Mouse (Mus musculus): ENCODE results near the gene Oxct2a. TPM values are rescaled to one million over a fixed set of nuclear protein-coding genes. Genes with fewer than 3 reads are reported as not detected.
A peak's percentile ranks its signal among the peaks of the same experiment; 100 is the strongest.
"Not testable (repeated sequence)": the region's sequence is repeated elsewhere in the genome, so short reads cannot be mapped to it uniquely, and the experiment has no call there.

Oxct2a gene
- polyA plus RNA-seq, 1 experiment from 2014 or later = not detected

- Histone ChIP-seq H3K9ac (no peak overlapping the region), H3K4me1 (no peaks in the 10 kb centered on the region), H3K9me3 (no peaks in the 10 kb centered on the region), H3K4me3 (no peak overlapping the region), H3K27ac (no peak overlapping the region), H3K27me3 (no peaks in the 10 kb centered on the region), H3K36me3 (peaks cover 94% of the 10 kb centered on the region), H3K4me2 (no peak overlapping the region)
- WGBS = 87% methylated on average over 7 of the region's 7 CpGs
- no peak for ATAC-seq (ENCODE audit: borderline replicate concordance, extremely low read depth, low FRiP score, low TSS enrichment)
These were observed 30.4 kb downstream of the Oxct2a start for GRCm38 (mm10) chr4:123292989-123293388.

GRCm38 (mm10) chr4:123292390-123292789 is 31.0 kb downstream of the Oxct2a start:
- Histone ChIP-seq H3K36me3 (peaks cover 95% of the 10 kb centered on the region), H3K4me1 (no peaks in the 10 kb centered on the region), H3K27ac (no peak overlapping the region), H3K4me2 (no peak overlapping the region), H3K9ac (no peak overlapping the region), H3K9me3 (no peaks in the 10 kb centered on the region), H3K27me3 (no peaks in the 10 kb centered on the region), H3K4me3 (no peak overlapping the region)
- ATAC-seq (ENCODE audit: borderline replicate concordance, extremely low read depth, low FRiP score, low TSS enrichment) = no peak
- 87% methylated on average over 3 of the region's 3 CpGs for WGBS

GRCm38 (mm10) chr4:123289038-123289437 is 34.4 kb downstream of the Oxct2a start:
- H3K9ac ChIP-seq = no peak overlapping the region
- H3K4me1 ChIP-seq = peaks cover 21% of the 10 kb centered on the region
- no peak overlapping the region for H3K4me3 ChIP-seq
- ATAC-seq (ENCODE audit: borderline replicate concordance, extremely low read depth, low FRiP score, low TSS enrichment) = no peak
- H3K27ac ChIP-seq = no peak overlapping the region
- H3K4me2 ChIP-seq = no peak overlapping the region
- peaks cover 72% of the 10 kb centered on the region for H3K36me3 ChIP-seq
- no peaks in the 10 kb centered on the region for H3K27me3 ChIP-seq
- WGBS = 89% methylated on average over 12 of the region's 12 CpGs
- H3K9me3 ChIP-seq = no peaks in the 10 kb centered on the region

GRCm38 (mm10) chr4:123286790-123287189 is 36.6 kb downstream of the Oxct2a start:
- no peak overlapping the region for H3K27ac ChIP-seq
- no peaks in the 10 kb centered on the region for H3K9me3 ChIP-seq
- H3K4me1 ChIP-seq = peaks cover 24% of the 10 kb centered on the region
- H3K4me2 ChIP-seq = no peak overlapping the region
- H3K36me3 ChIP-seq = peaks cover 50% of the 10 kb centered on the region
- no peak for ATAC-seq (ENCODE audit: borderline replicate concordance, extremely low read depth, low FRiP score, low TSS enrichment)
- H3K27me3 ChIP-seq = no peaks in the 10 kb centered on the region
- H3K9ac ChIP-seq = no peak overlapping the region
- H3K4me3 ChIP-seq = no peak overlapping the region
- WGBS = 87% methylated on average over 2 of the region's 2 CpGs

- Histone ChIP-seq H3K36me3 (peaks cover 34% of the 10 kb centered on the region), H3K27ac (no peak overlapping the region), H3K4me2 (peak overlapping the region; percentile 85), H3K9ac (peak overlapping the region; percentile 56), H3K27me3 (no peaks in the 10 kb centered on the region), H3K4me1 (peaks cover 24% of the 10 kb centered on the region), H3K4me3 (peak overlapping the region; percentile 54), H3K9me3 (no peaks in the 10 kb centered on the region)
- no peak for ATAC-seq (ENCODE audit: borderline replicate concordance, extremely low read depth, low FRiP score, low TSS enrichment)
- 61% methylated on average over 6 of the region's 6 CpGs for WGBS
These were observed 38.5 kb downstream of the Oxct2a start for GRCm38 (mm10) chr4:123284731-123285624.

- Histone ChIP-seq H3K27ac (peak overlapping the region; percentile 24; the same call in 1 of the 2 replicates), H3K36me3 (peaks cover 21% of the 10 kb centered on the region), H3K4me3 (peak overlapping the region; percentile 54), H3K4me1 (peaks cover 24% of the 10 kb centered on the region), H3K9ac (peak overlapping the region; percentile 56), H3K4me2 (peak overlapping the region; percentile 85)
- not testable (repeated sequence) for H3K9me3 ChIP-seq; H3K27me3 ChIP-seq; ATAC-seq (ENCODE audit: borderline replicate concordance, extremely low read depth, low FRiP score, low TSS enrichment)
- WGBS = under 1% methylated on average over 14 of the region's 15 CpGs
These were observed 39.8 kb downstream of the Oxct2a start for GRCm38 (mm10) chr4:123283675-123284064.

GRCm38 (mm10) chr4:123282915-123283674 is 40.3 kb downstream of the Oxct2a start:
- Histone ChIP-seq H3K4me2 (peak overlapping the region; percentile 85), H3K36me3 (peaks cover 15% of the 10 kb centered on the region), H3K4me1 (peaks cover 24% of the 10 kb centered on the region), H3K4me3 (peak overlapping the region; percentile 54), H3K9ac (peak overlapping the region; percentile 56), H3K27ac (peak overlapping the region; percentile 61)
- not testable (repeated sequence) for H3K27me3 ChIP-seq, H3K9me3 ChIP-seq
- peak; percentile 73 for ATAC-seq (ENCODE audit: borderline replicate concordance, extremely low read depth, low FRiP score, low TSS enrichment)
- WGBS = under 1% methylated on average over 51 of the region's 55 CpGs

- Histone ChIP-seq H3K36me3 (peaks cover 12% of the 10 kb centered on the region), H3K27me3 (no peaks in the 10 kb centered on the region), H3K9me3 (no peaks in the 10 kb centered on the region), H3K27ac (peak overlapping the region; percentile 61; the same call in 1 of the 2 replicates), H3K4me3 (peak overlapping the region; percentile 54), H3K4me2 (peak overlapping the region; percentile 85), H3K9ac (peak overlapping the region; percentile 56), H3K4me1 (peaks cover 24% of the 10 kb centered on the region)
- WGBS = 1% methylated on average over 25 of the region's 25 CpGs
- ATAC-seq (ENCODE audit: borderline replicate concordance, extremely low read depth, low FRiP score, low TSS enrichment) = peak; percentile 95
These were observed 40.9 kb downstream of the Oxct2a start for GRCm38 (mm10) chr4:123282500-123282899.

GRCm38 (mm10) chr4:123280117-123280516 is 43.3 kb downstream of the Oxct2a start:
- no peak overlapping the region for H3K9ac ChIP-seq
- H3K36me3 ChIP-seq = no peaks in the 10 kb centered on the region
- no peaks in the 10 kb centered on the region for H3K9me3 ChIP-seq
- no peak overlapping the region for H3K4me2 ChIP-seq
- H3K27ac ChIP-seq = no peak overlapping the region
- H3K27me3 ChIP-seq = no peaks in the 10 kb centered on the region
- H3K4me1 ChIP-seq = peaks cover 14% of the 10 kb centered on the region
- no peak overlapping the region for H3K4me3 ChIP-seq
- no peak for ATAC-seq (ENCODE audit: borderline replicate concordance, extremely low read depth, low FRiP score, low TSS enrichment)
- 65% methylated on average over 3 of the region's 3 CpGs for WGBS

Other genes with a start within 250 kb of the Oxct2a start
- 1.3 and 1.6 TPM in 2 replicates for gene Bmp8b, start 218.5 kb downstream of the Oxct2a start, polyA plus RNA-seq (2015; fragmentation: Nextera tagmentation; extraction: Ambion mirVana)
- not detected in 2 replicates for gene Oxct2b, start 207.4 kb downstream of the Oxct2a start, polyA plus RNA-seq (2015; fragmentation: Nextera tagmentation; extraction: Ambion mirVana)
- 107 and 109 TPM in 2 replicates for gene Ppie, start 183.7 kb downstream of the Oxct2a start, polyA plus RNA-seq (2015; fragmentation: Nextera tagmentation; extraction: Ambion mirVana)
- 0.28 and 0.37 TPM in 2 replicates for gene Hpcal4, start 140.4 kb downstream of the Oxct2a start, polyA plus RNA-seq (2015; fragmentation: Nextera tagmentation; extraction: Ambion mirVana)
- gene Nt5c1a, start 122.1 kb downstream of the Oxct2a start, polyA plus RNA-seq (2015; fragmentation: Nextera tagmentation; extraction: Ambion mirVana) = not detected in 2 replicates
- gene Heyl, start 90.1 kb downstream of the Oxct2a start, polyA plus RNA-seq (2015; fragmentation: Nextera tagmentation; extraction: Ambion mirVana) = 30.0 TPM in 2 replicates
- 32.8 and 37.2 TPM in 2 replicates for gene Pabpc4, start 61.3 kb downstream of the Oxct2a start, polyA plus RNA-seq (2015; fragmentation: Nextera tagmentation; extraction: Ambion mirVana)
- gene Bmp8a, start 19.6 kb upstream of the Oxct2a start, polyA plus RNA-seq (2015; fragmentation: Nextera tagmentation; extraction: Ambion mirVana) = 0.33 and 0.46 TPM in 2 replicates